Mouse (Mus musculus) liver, adult 2 months (tissue): ENCODE results near the gene Cfap70. TPM values are rescaled to one million over a fixed set of nuclear protein-coding genes. Genes with fewer than 3 reads are reported as not detected.

ENCODE experiments used
- DNase-seq: peaks from one replicate; pipeline ENCODE4 v3.0.0-alpha.2; 2011; ENCODE audit warnings: low read depth, low spot score; ENCODE audit errors: extremely low read depth
- H3K27ac ChIP-seq: fragments of 200-500 bp; replicated peaks from 2 replicates; pipeline ENCODE4 v1.5.1; 2012; ENCODE audit warnings: low read depth, mild to moderate bottlenecking, control low read depth, inconsistent platforms, low read length; ENCODE audit not compliant: insufficient read depth
- H3K27me3 ChIP-seq: fragments of 200-500 bp; 2 replicates; pipeline ENCODE4 v1.6.1; 2012; ENCODE audit warnings: mild to moderate bottlenecking, moderate library complexity, low read length, inconsistent platforms; ENCODE audit not compliant: control insufficient read depth, insufficient read depth
- H3K36me3 ChIP-seq: fragments of 200-500 bp; 2 replicates; pipeline ENCODE4 v1.6.1; 2012; ENCODE audit warnings: low read length, inconsistent platforms; ENCODE audit not compliant: control insufficient read depth, insufficient read depth
- H3K4me1 ChIP-seq: fragments of 200-500 bp; 2 replicates; pipeline ENCODE4 v1.6.1; 2011; ENCODE audit warnings: low read length; ENCODE audit not compliant: control insufficient read depth, insufficient read depth
- H3K4me3 ChIP-seq: fragments of 200-500 bp; 2 replicates; pipeline ENCODE4 v1.5.1; 2011; ENCODE audit warnings: low read depth, mild to moderate bottlenecking, control low read depth, low read length, moderate library complexity; ENCODE audit not compliant: insufficient read depth
- H3K79me2 ChIP-seq: fragments of 200-500 bp; 2 replicates; pipeline ENCODE4 v1.6.1; 2012; ENCODE audit warnings: inconsistent platforms, mild to moderate bottlenecking, low read length, moderate library complexity; ENCODE audit not compliant: control insufficient read depth, insufficient read depth
- H3K9ac ChIP-seq: fragments of 200-500 bp; 2 replicates; pipeline ENCODE4 v1.6.1; 2012; ENCODE audit warnings: low read depth, mild to moderate bottlenecking, control low read depth, inconsistent platforms, low read length
- CTCF ChIP-seq: fragments of 200-500 bp; IDR thresholded peaks from 2 replicates; pipeline ENCODE4 v1.5.1; 2011; ENCODE audit warnings: low read depth, low read length, control low read depth
- POLR2A ChIP-seq: fragments of 200-500 bp; IDR thresholded peaks from 2 replicates; pipeline ENCODE4 v1.6.1; 2011; ENCODE audit warnings: low read length, control low read depth; ENCODE audit not compliant: insufficient read depth; ENCODE audit errors: extremely low read depth
- WGBS: fragments of 180-500 bp; shearing (Covaris S2); methylation state at CpG from one replicate; pipeline ENCODE4 v1.1.7; 2018; 5-methylcytosine and 5-hydroxymethylcytosine counted together
- polyA plus RNA-seq: library from polyadenylated mRNA; depleted of rRNA; stranded (reverse); fragments of >200 nt; gene quantifications from 2 replicates; pipeline ENCODE4 v1.2.3, GENCODE M21; 2012
- total RNA-seq: library from RNA; depleted of rRNA; stranded (reverse); fragments of >200 nt; gene quantifications from 2 replicates; pipeline ENCODE4 v1.2.3, GENCODE M21; 2014

Gene Cfap70
- total and polyA plus RNA-seq, 2 experiments, result under 0.01 TPM; not detected in 1

- no peak for DNase-seq
- Histone ChIP-seq H3K9ac (no peak overlapping the region), H3K4me3 (no peak overlapping the region), H3K36me3 (no peaks in the 10 kb centered on the region), H3K27ac (no peak overlapping the region), H3K27me3 (no peaks in the 10 kb centered on the region), H3K4me1 (no peaks in the 10 kb centered on the region), H3K79me2 (no peaks in the 10 kb centered on the region)
- WGBS, result 73% methylated on average over 7 of the region's 7 CpGs
- TF ChIP-seq CTCF (no peak), POLR2A (no peak)
Observed at GRCm38 (mm10) chr14:20422257-20422656, 29.8 kb downstream of the Cfap70 start.

GRCm38 (mm10) chr14:20400071-20400470 lies 52.0 kb downstream of the Cfap70 start:
- H3K79me2 ChIP-seq, result no peaks in the 10 kb centered on the region
- H3K9ac ChIP-seq, result no peak overlapping the region
- H3K27ac ChIP-seq, result no peak overlapping the region
- H3K27me3 ChIP-seq, result no peaks in the 10 kb centered on the region
- TF ChIP-seq POLR2A (no peak), CTCF (peak; percentile 79)
- no peak overlapping the region for H3K4me3 ChIP-seq
- peak; percentile 39 for DNase-seq
- H3K36me3 ChIP-seq, result no peaks in the 10 kb centered on the region
- no peaks in the 10 kb centered on the region for H3K4me1 ChIP-seq
- WGBS, result 53% methylated on average over 1 of the region's 1 CpGs

GRCm38 (mm10) chr14:20398864-20399263 lies 53.2 kb downstream of the Cfap70 start:
- Histone ChIP-seq H3K27me3 (no peaks in the 10 kb centered on the region), H3K36me3 (no peaks in the 10 kb centered on the region), H3K79me2 (no peaks in the 10 kb centered on the region), H3K4me1 (peaks cover 2% of the 10 kb centered on the region; the same call in 1 of the 2 replicates), H3K9ac (no peak overlapping the region), H3K27ac (no peak overlapping the region), H3K4me3 (no peak overlapping the region)
- no peak for TF ChIP-seq POLR2A
- peak; percentile 29; the same call in 1 of the 2 replicates for TF ChIP-seq CTCF
- no peak for DNase-seq
- WGBS, result 40% methylated on average over 4 of the region's 4 CpGs

GRCm38 (mm10) chr14:20397220-20397619 lies 54.8 kb downstream of the Cfap70 start:
- Histone ChIP-seq H3K4me1 (peaks cover 4% of the 10 kb centered on the region; the same call in 1 of the 2 replicates), H3K9ac (no peak overlapping the region), H3K36me3 (no peaks in the 10 kb centered on the region), H3K27me3 (no peaks in the 10 kb centered on the region), H3K4me3 (no peak overlapping the region), H3K27ac (no peak overlapping the region), H3K79me2 (no peaks in the 10 kb centered on the region)
- WGBS, result 90% methylated on average over 9 of the region's 9 CpGs
- no peak for DNase-seq
- no peak for TF ChIP-seq CTCF
- no peak for TF ChIP-seq POLR2A

GRCm38 (mm10) chr14:20393205-20393913 lies 58.7 kb downstream of the Cfap70 start, which contains the start of gene Mrps16:
TSS of gene Mrps16 (minus strand) at chr14:20393634.
- Histone ChIP-seq H3K79me2 (no peaks in the 10 kb centered on the region), H3K9ac (peak within 1 kb of the TSS; percentile 98), H3K27ac (peak within 1 kb of the TSS; percentile 76), H3K4me1 (peaks cover 4% of the 10 kb centered on the region; the same call in 1 of the 2 replicates), H3K27me3 (no peaks in the 10 kb centered on the region), H3K36me3 (peaks cover 3% of the 10 kb centered on the region; the same call in 1 of the 2 replicates), H3K4me3 (peak within 1 kb of the TSS; percentile 92)
- WGBS, result under 1% methylated on average over 68 of the region's 68 CpGs
- peak; percentile 87 for DNase-seq
- TF ChIP-seq CTCF (peak; percentile 82), POLR2A (peak; percentile 70)

GRCm38 (mm10) chr14:20392326-20392725 lies 59.7 kb downstream of the Cfap70 start:
- Histone ChIP-seq H3K9ac (no peak overlapping the region), H3K36me3 (peaks cover 3% of the 10 kb centered on the region; the same call in 1 of the 2 replicates), H3K4me1 (peaks cover 8% of the 10 kb centered on the region; the same call in 1 of the 2 replicates), H3K4me3 (no peak overlapping the region), H3K27ac (no peak overlapping the region), H3K27me3 (no peaks in the 10 kb centered on the region), H3K79me2 (0 out of 2 replicates have a peak, but pooled peaks cover 3% of the 10 kb centered on the region)
- no peak for DNase-seq
- no peak for TF ChIP-seq CTCF
- TF ChIP-seq POLR2A, result no peak
- 83% methylated on average over 4 of the region's 4 CpGs for WGBS
